Mouse (Mus musculus): ENCODE results near the gene Spock1. TPM values are rescaled to one million over a fixed set of nuclear protein-coding genes. Genes with fewer than 3 reads are reported as not detected.

Spock1 gene
- polyA plus RNA-seq, 1 experiment from 2014 or later, result 42.9 TPM

DNA sequence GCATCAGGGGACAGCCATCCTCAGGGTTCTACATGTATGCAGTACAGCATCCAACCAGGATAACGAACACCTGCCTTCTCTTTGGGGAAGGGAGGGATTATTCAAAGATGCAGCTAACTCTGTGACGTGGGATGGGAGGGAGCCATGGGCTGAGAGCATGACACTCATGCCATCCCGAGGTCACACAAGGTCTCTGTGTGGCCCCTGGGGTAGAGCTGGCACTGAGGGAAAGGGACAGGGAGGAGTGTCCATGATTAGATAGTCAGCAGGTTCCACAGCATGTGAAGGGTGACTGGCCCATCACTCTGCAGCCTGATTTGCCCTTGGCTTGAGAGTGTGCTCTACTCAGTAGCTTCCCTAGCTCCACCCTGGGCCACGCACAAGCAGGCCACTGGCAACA lies 195.2 kb downstream of the Spock1 start:
- Histone ChIP-seq H3K4me3 (no peak overlapping the region), H3K9me3 (no peaks in the 10 kb centered on the region), H3K27me3 (replicated peaks) (no peaks in the 10 kb centered on the region), H3K36me3 (no peaks in the 10 kb centered on the region), H3K27ac (no peak overlapping the region), H3K4me2 (replicated peaks) (no peak overlapping the region), H3K4me1 (no peaks in the 10 kb centered on the region), H3K9ac (no peak overlapping the region)
- 86% methylated on average over 4 of the region's 4 CpGs for WGBS
- no peak for ATAC-seq (ENCODE audit: low FRiP score, low read depth)

GRCm38 (mm10) chr13:57708425-57708824 lies 199.7 kb downstream of the Spock1 start:
- Histone ChIP-seq H3K4me2 (replicated peaks) (no peak overlapping the region), H3K27ac (no peak overlapping the region), H3K36me3 (no peaks in the 10 kb centered on the region), H3K4me3 (no peak overlapping the region), H3K27me3 (replicated peaks) (no peaks in the 10 kb centered on the region), H3K9ac (no peak overlapping the region), H3K4me1 (no peaks in the 10 kb centered on the region), H3K9me3 (no peaks in the 10 kb centered on the region)
- ATAC-seq (ENCODE audit: low FRiP score, low read depth), result no peak

- Histone ChIP-seq H3K27me3 (replicated peaks) (no peaks in the 10 kb centered on the region), H3K4me3 (no peak overlapping the region), H3K9me3 (no peaks in the 10 kb centered on the region), H3K27ac (no peak overlapping the region), H3K4me2 (replicated peaks) (no peak overlapping the region), H3K9ac (no peak overlapping the region), H3K36me3 (no peaks in the 10 kb centered on the region), H3K4me1 (no peaks in the 10 kb centered on the region)
- 89% methylated on average over 2 of the region's 2 CpGs for WGBS
- no peak for ATAC-seq (ENCODE audit: low FRiP score, low read depth)
Measured at GRCm38 (mm10) chr13:57702966-57703365, 205.2 kb downstream of the Spock1 start.

GRCm38 (mm10) chr13:57696685-57697084 lies 211.4 kb downstream of the Spock1 start:
- Histone ChIP-seq H3K27ac (no peak overlapping the region), H3K9me3 (no peaks in the 10 kb centered on the region), H3K4me3 (no peak overlapping the region), H3K4me1 (no peaks in the 10 kb centered on the region), H3K9ac (no peak overlapping the region), H3K36me3 (no peaks in the 10 kb centered on the region), H3K27me3 (replicated peaks) (no peaks in the 10 kb centered on the region), H3K4me2 (replicated peaks) (no peak overlapping the region)
- 80% methylated on average over 5 of the region's 5 CpGs for WGBS
- ATAC-seq (ENCODE audit: low FRiP score, low read depth), result no peak

- H3K4me1 ChIP-seq, result no peaks in the 10 kb centered on the region
- no peak overlapping the region for H3K9ac ChIP-seq
- H3K36me3 ChIP-seq, result no peaks in the 10 kb centered on the region
- no peaks in the 10 kb centered on the region for H3K27me3 ChIP-seq (replicated peaks)
- no peak overlapping the region for H3K27ac ChIP-seq
- ATAC-seq (ENCODE audit: low FRiP score, low read depth), result no peak
- WGBS, result 80% methylated on average over 5 of the region's 5 CpGs
- H3K4me3 ChIP-seq, result no peak overlapping the region
- H3K9me3 ChIP-seq, result no peaks in the 10 kb centered on the region
- no peak overlapping the region for H3K4me2 ChIP-seq (replicated peaks)
Measured at GRCm38 (mm10) chr13:57688926-57689325, 219.2 kb downstream of the Spock1 start.

GRCm38 (mm10) chr13:57686437-57686836 lies 221.7 kb downstream of the Spock1 start:
- no peak overlapping the region for H3K4me3 ChIP-seq
- no peaks in the 10 kb centered on the region for H3K4me1 ChIP-seq
- no peaks in the 10 kb centered on the region for H3K9me3 ChIP-seq
- no peak overlapping the region for H3K9ac ChIP-seq
- H3K4me2 ChIP-seq (replicated peaks), result no peak overlapping the region
- 75% methylated on average over 5 of the region's 5 CpGs for WGBS
- ATAC-seq (ENCODE audit: low FRiP score, low read depth), result no peak
- H3K36me3 ChIP-seq, result no peaks in the 10 kb centered on the region
- H3K27ac ChIP-seq, result no peak overlapping the region
- H3K27me3 ChIP-seq (replicated peaks), result no peaks in the 10 kb centered on the region

- no peak for ATAC-seq (ENCODE audit: low FRiP score, low read depth)
- Histone ChIP-seq H3K27me3 (replicated peaks) (no peaks in the 10 kb centered on the region), H3K9ac (no peak overlapping the region), H3K4me3 (no peak overlapping the region), H3K27ac (no peak overlapping the region), H3K9me3 (no peaks in the 10 kb centered on the region), H3K4me2 (replicated peaks) (no peak overlapping the region), H3K36me3 (no peaks in the 10 kb centered on the region), H3K4me1 (no peaks in the 10 kb centered on the region)
- WGBS, result 76% methylated on average over 11 of the region's 11 CpGs
Measured at GRCm38 (mm10) chr13:57685201-57685600, 222.9 kb downstream of the Spock1 start.

GRCm38 (mm10) chr13:57679591-57679990 lies 228.5 kb downstream of the Spock1 start:
- no peak overlapping the region for H3K4me2 ChIP-seq (replicated peaks)
- WGBS, result 90% methylated on average over 2 of the region's 2 CpGs
- no peak overlapping the region for H3K27ac ChIP-seq
- H3K9me3 ChIP-seq, result no peaks in the 10 kb centered on the region
- H3K27me3 ChIP-seq (replicated peaks), result no peaks in the 10 kb centered on the region
- no peak overlapping the region for H3K9ac ChIP-seq
- no peaks in the 10 kb centered on the region for H3K4me1 ChIP-seq
- ATAC-seq (ENCODE audit: low FRiP score, low read depth), result no peak
- H3K36me3 ChIP-seq, result no peaks in the 10 kb centered on the region
- H3K4me3 ChIP-seq, result no peak overlapping the region

- ATAC-seq (ENCODE audit: low FRiP score, low read depth), result no peak
- Histone ChIP-seq H3K9me3 (no peaks in the 10 kb centered on the region), H3K27me3 (replicated peaks) (no peaks in the 10 kb centered on the region), H3K4me1 (no peaks in the 10 kb centered on the region), H3K36me3 (no peaks in the 10 kb centered on the region), H3K9ac (no peak overlapping the region), H3K4me3 (no peak overlapping the region), H3K4me2 (replicated peaks) (no peak overlapping the region), H3K27ac (no peak overlapping the region)
- 94% methylated on average over 1 of the region's 1 CpGs for WGBS
Measured at GRCm38 (mm10) chr13:57676820-57677219, 231.3 kb downstream of the Spock1 start.

- H3K36me3 ChIP-seq, result no peaks in the 10 kb centered on the region
- no peaks in the 10 kb centered on the region for H3K4me1 ChIP-seq
- H3K4me3 ChIP-seq, result no peak overlapping the region
- no peak overlapping the region for H3K9ac ChIP-seq
- H3K27ac ChIP-seq, result no peak overlapping the region
- H3K27me3 ChIP-seq (replicated peaks), result no peaks in the 10 kb centered on the region
- H3K4me2 ChIP-seq (replicated peaks), result no peak overlapping the region
- 90% methylated on average over 1 of the region's 1 CpGs for WGBS
- no peak for ATAC-seq (ENCODE audit: low FRiP score, low read depth)
- no peaks in the 10 kb centered on the region for H3K9me3 ChIP-seq
Measured at GRCm38 (mm10) chr13:57673399-57673798, 234.7 kb downstream of the Spock1 start.

GRCm38 (mm10) chr13:57672762-57673161 lies 235.4 kb downstream of the Spock1 start:
- ATAC-seq (ENCODE audit: low FRiP score, low read depth), result no peak
- H3K9me3 ChIP-seq, result no peaks in the 10 kb centered on the region
- no peak overlapping the region for H3K27ac ChIP-seq
- no peak overlapping the region for H3K9ac ChIP-seq
- H3K4me1 ChIP-seq, result no peaks in the 10 kb centered on the region
- whole genome bisulfite sequencing, result 84% methylated on average over 3 of the region's 3 CpGs
- no peaks in the 10 kb centered on the region for H3K36me3 ChIP-seq
- no peak overlapping the region for H3K4me2 ChIP-seq (replicated peaks)
- no peaks in the 10 kb centered on the region for H3K27me3 ChIP-seq (replicated peaks)
- no peak overlapping the region for H3K4me3 ChIP-seq

DNA sequence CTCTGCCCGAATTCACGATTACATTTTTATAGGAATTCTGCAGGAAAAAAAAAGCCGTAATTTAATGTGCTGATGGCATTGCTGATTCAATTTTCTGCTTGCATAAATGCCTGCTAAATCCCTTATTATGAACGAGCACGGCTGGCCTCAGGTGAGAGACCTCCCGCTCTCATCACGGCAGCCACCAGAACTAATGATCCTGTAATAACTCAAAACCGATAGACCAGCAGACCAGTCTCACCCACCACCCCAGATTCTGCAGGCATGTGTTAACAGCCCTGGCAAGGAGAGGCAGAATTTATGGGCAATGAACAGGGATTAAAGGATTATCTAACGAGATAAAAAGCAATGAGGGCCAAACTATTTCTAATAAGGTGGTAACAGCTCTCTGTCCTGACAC lies 236.2 kb downstream of the Spock1 start:
- Histone ChIP-seq H3K27me3 (replicated peaks) (no peaks in the 10 kb centered on the region), H3K4me3 (no peak overlapping the region), H3K36me3 (no peaks in the 10 kb centered on the region), H3K9ac (no peak overlapping the region), H3K27ac (no peak overlapping the region), H3K9me3 (no peaks in the 10 kb centered on the region), H3K4me1 (peaks cover 2% of the 10 kb centered on the region; the same call in 1 of the 2 replicates), H3K4me2 (replicated peaks) (no peak overlapping the region)
- no peak for ATAC-seq (ENCODE audit: low FRiP score, low read depth)
- WGBS, result 60% methylated on average over 9 of the region's 9 CpGs

DNA sequence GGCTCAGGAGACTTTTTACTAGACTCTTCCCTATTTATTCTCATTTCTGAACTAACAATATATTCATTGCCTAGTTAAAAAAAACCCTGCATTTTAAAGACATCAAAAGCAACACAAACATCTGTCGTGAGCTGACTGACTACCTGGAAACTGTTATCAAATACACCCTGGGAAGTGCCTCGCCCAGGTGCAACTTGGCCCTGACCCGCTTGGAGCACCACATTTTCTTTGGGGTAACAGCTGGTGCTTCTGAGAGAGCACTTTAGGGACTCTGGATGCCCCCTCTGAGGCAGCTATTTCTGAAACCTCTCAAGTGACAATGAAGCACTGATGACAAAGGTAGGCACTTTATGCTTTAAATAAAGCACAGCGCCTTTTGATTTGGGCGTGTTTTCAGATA lies 236.8 kb downstream of the Spock1 start:
- 75% methylated on average over 5 of the region's 5 CpGs for WGBS
- Histone ChIP-seq H3K36me3 (no peaks in the 10 kb centered on the region), H3K9me3 (no peaks in the 10 kb centered on the region), H3K27me3 (replicated peaks) (no peaks in the 10 kb centered on the region), H3K4me2 (replicated peaks) (no peak overlapping the region), H3K27ac (no peak overlapping the region), H3K9ac (no peak overlapping the region), H3K4me1 (peaks cover 7% of the 10 kb centered on the region; the same call in 1 of the 2 replicates), H3K4me3 (no peak overlapping the region)
- no peak for ATAC-seq (ENCODE audit: low FRiP score, low read depth)
